Mouse (Mus musculus) liver, postnatal 0 days (tissue): ENCODE data around the gene Ddx39b. TPM values are rescaled to one million over a fixed set of nuclear protein-coding genes. Genes with fewer than 3 reads are reported as not detected.

ENCODE experiments used
- ATAC-seq: fragments of 200-750 bp; cut with Nextera tagmentation; 2 replicates; pipeline ENCODE4 v1.8.0; 2017; ENCODE audit warnings: mild to moderate bottlenecking, moderate library complexity
- DNase-seq: peaks from one replicate; pipeline ENCODE4 v3.0.0-alpha.2; 2016
- H3K27ac ChIP-seq: fragments of 300-500 bp; sonication (generic); 2 replicates; pipeline ENCODE4 v1.5.1; 2014; ENCODE audit warnings: antibody characterized with exemption, moderate library complexity, mild to moderate bottlenecking, low read depth
- H3K27me3 ChIP-seq: fragments of 300-500 bp; sonication (generic); 2 replicates; pipeline ENCODE4 v1.6.1; 2014; ENCODE audit warnings: low read length, control low read depth, mixed read lengths; ENCODE audit not compliant: insufficient read depth
- H3K36me3 ChIP-seq: fragments of 300-500 bp; sonication (generic); replicated peaks from 2 replicates; pipeline ENCODE4 v1.6.1; 2014; ENCODE audit warnings: mild to moderate bottlenecking, control low read depth, low read length, moderate library complexity, mixed read lengths; ENCODE audit not compliant: insufficient read depth
- H3K4me1 ChIP-seq: fragments of 300-500 bp; sonication (generic); 2 replicates; pipeline ENCODE4 v1.6.1; 2014; ENCODE audit warnings: antibody characterized with exemption, mild to moderate bottlenecking, control low read depth; ENCODE audit not compliant: insufficient read depth
- H3K4me2 ChIP-seq: fragments of 300-500 bp; sonication (generic); 2 replicates; pipeline ENCODE4 v1.6.1; 2014; ENCODE audit warnings: low read depth, mild to moderate bottlenecking, low read length, moderate library complexity, mixed read lengths
- H3K4me3 ChIP-seq: fragments of 300-500 bp; sonication (generic); 2 replicates; pipeline ENCODE4 v1.5.1; 2014; ENCODE audit warnings: low read depth, low read length
- H3K9ac ChIP-seq: fragments of 300-500 bp; sonication (generic); replicated peaks from 2 replicates; pipeline ENCODE4 v1.6.1; 2014; ENCODE audit warnings: mild to moderate bottlenecking, moderate library complexity
- H3K9me3 ChIP-seq: fragments of 300-500 bp; sonication (generic); 2 replicates; pipeline ENCODE4 v1.6.1; 2016; ENCODE audit warnings: mild to moderate bottlenecking, control low read depth, low read length, mixed read lengths
- CTCF ChIP-seq: sonication (generic); IDR thresholded peaks from 2 replicates; pipeline ENCODE4 v1.5.1; 2016; ENCODE audit warnings: antibody characterized with exemption, low read depth
- EP300 ChIP-seq: IDR thresholded peaks from 2 replicates; pipeline ENCODE4 v1.6.1; 2016; ENCODE audit warnings: antibody characterized with exemption, low read depth, mild to moderate bottlenecking
- WGBS: fragments of 180-500 bp; shearing (Covaris S2); extraction: QIAGEN DNeasy Blood & Tissue Kit; methylation state at CpG from one replicate; pipeline ENCODE4 v1.1.7; 2014; ENCODE audit not compliant: insufficient replicate concordance; 5-methylcytosine and 5-hydroxymethylcytosine counted together
- microRNA-seq: library from miRNA; unstranded; fragments of <30 nt; microRNA quantifications from one replicate; pipeline ENCODE4, GENCODE M21; 2016
- polyA plus RNA-seq: library from polyadenylated mRNA; unstranded; fragments of >200 nt; fragmentation: Nextera tagmentation; extraction: Ambion mirVana; gene quantifications from 2 replicates; pipeline ENCODE4 v1.2.1, GENCODE M21; 2015

Ddx39b gene
- polyA plus RNA-seq, 1 experiment from 2014 or later: 87.2 TPM

DNA sequence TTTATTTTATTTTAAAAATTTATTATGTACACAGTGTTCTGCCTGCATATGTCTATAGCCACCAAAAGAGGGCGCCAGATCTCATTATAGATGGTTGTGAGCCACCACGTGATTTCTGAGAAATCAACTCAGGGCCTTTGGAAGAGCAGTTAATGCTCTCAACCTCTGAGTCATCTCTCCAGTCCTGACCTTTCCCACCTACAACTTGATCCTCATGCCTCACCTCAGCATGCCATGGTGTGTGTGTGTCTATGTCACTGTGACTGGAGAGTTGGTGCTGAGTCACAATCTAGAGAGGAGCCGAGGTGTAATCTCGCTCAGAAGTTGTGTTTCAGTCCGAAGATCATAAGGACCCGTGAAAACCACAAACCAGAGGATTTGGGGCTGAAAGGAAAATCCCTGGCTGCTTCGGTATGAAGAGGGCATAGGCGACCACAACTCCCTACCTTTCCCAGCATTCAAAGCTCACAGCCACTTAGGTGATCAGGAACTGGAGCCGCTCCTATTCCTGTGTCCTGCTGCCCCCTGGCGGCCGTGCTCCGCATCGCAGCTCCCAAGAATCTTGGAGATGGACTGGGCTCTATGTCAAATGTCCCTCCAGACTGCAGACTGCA, 60.2 kb downstream of the Ddx39b start:
- no peak overlapping the region for H3K27ac ChIP-seq
- H3K4me3 ChIP-seq: no peak overlapping the region
- no peaks in the 10 kb centered on the region for H3K4me1 ChIP-seq
- no peaks in the 10 kb centered on the region for H3K27me3 ChIP-seq
- WGBS: 24% methylated on average over 13 of the region's 13 CpGs
- H3K9me3 ChIP-seq: no peaks in the 10 kb centered on the region
- no peaks in the 10 kb centered on the region for H3K36me3 ChIP-seq
- TF ChIP-seq CTCF (peak; percentile 93), EP300 (no peak)
- no peak overlapping the region for H3K9ac ChIP-seq
- DNase-seq: peak; percentile 85
- ATAC-seq: peak; percentile 54
- H3K4me2 ChIP-seq: peak overlapping the region; percentile 18; the same call in 1 of the 2 replicates

DNA sequence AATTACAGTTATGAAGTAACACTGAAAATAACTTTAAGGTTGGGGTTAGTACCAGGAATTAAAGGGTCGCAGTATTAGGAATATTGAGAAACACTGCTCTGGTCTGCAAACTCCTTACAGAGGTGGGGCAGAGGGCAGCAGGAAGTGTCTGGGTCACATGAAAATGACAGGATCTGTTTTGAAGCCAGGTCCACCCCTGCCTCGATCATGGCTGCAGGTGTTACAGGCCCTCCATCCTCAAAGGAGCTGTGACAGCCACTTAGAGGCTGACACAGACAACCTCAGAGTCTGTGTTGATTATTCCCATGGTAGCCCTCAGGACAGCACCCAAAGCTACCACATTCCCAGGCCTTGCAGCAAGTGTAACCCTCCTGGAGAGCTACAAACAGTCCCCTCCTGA, 61.7 kb downstream of the Ddx39b start:
- no peaks in the 10 kb centered on the region for H3K9me3 ChIP-seq
- WGBS: 56% methylated on average over 2 of the region's 2 CpGs
- no peaks in the 10 kb centered on the region for H3K36me3 ChIP-seq
- H3K9ac ChIP-seq: no peak overlapping the region
- no peak overlapping the region for H3K4me2 ChIP-seq
- no peaks in the 10 kb centered on the region for H3K27me3 ChIP-seq
- no peaks in the 10 kb centered on the region for H3K4me1 ChIP-seq
- H3K27ac ChIP-seq: no peak overlapping the region
- TF ChIP-seq CTCF: no peak
- no peak for TF ChIP-seq EP300
- H3K4me3 ChIP-seq: no peak overlapping the region
- no peak for DNase-seq
- no peak for ATAC-seq

Small RNA genes within 50 kb of the gene (microRNA-seq; reads per million reads assigned to microRNA genes)
- gene Mir6973a (not detected), gene Mir6974 (not detected), gene Mir6975 (3.2 reads per million), gene Mir8094 (not detected)

Other genes with a start within 250 kb of the Ddx39b start
- gene Vars, start 240.8 kb upstream of the Ddx39b start, polyA plus RNA-seq: 38.0 and 43.8 TPM in 2 replicates
- gene Vwa7, start 225.2 kb upstream of the Ddx39b start, polyA plus RNA-seq: 0.09 and 0.12 TPM in 2 replicates
- 3.3 and 4.1 TPM in 2 replicates for gene Sapcd1, start 213.7 kb upstream of the Ddx39b start, polyA plus RNA-seq
- 3.8 and 4.2 TPM in 2 replicates for gene Msh5, start 195.0 kb upstream of the Ddx39b start, polyA plus RNA-seq
- gene Clic1, start 191.8 kb upstream of the Ddx39b start, polyA plus RNA-seq: 98.6 and 102 TPM in 2 replicates
- gene Ddah2, start 182.7 kb upstream of the Ddx39b start, polyA plus RNA-seq: 15.8 and 17.2 TPM in 2 replicates
- 0.32 and 0.49 TPM in 2 replicates for gene Ly6g6c, start 176.4 kb upstream of the Ddx39b start, polyA plus RNA-seq
- 6.5 and 7.1 TPM in 2 replicates for gene Mpig6b, start 175.6 kb upstream of the Ddx39b start, polyA plus RNA-seq
- 0.19 TPM in 1 of 2 replicates, not detected in the other for gene Ly6g6e, start 164.8 kb upstream of the Ddx39b start, polyA plus RNA-seq
- gene Ly6g6d, start 163.7 kb upstream of the Ddx39b start, polyA plus RNA-seq: 0.54 and 0.60 TPM in 2 replicates
- gene Ly6g6f, start 156.1 kb upstream of the Ddx39b start, polyA plus RNA-seq: 4.0 and 5.3 TPM in 2 replicates
- 47.3 and 49.3 TPM in 2 replicates for gene Abhd16a, start 152.5 kb upstream of the Ddx39b start, polyA plus RNA-seq
- not detected in 2 replicates for gene Ly6g5c, start 133.5 kb upstream of the Ddx39b start, polyA plus RNA-seq
- gene Ly6g5b, start 126.3 kb upstream of the Ddx39b start, polyA plus RNA-seq: 0.32 and 0.67 TPM in 2 replicates
- gene Gpank1, start 120.3 kb upstream of the Ddx39b start, polyA plus RNA-seq: 8.1 and 9.6 TPM in 2 replicates
- 120 and 131 TPM in 2 replicates for gene Csnk2b, start 119.7 kb upstream of the Ddx39b start, polyA plus RNA-seq
- gene D17H6S53E, start 115.4 kb upstream of the Ddx39b start, polyA plus RNA-seq: 4.4 and 4.8 TPM in 2 replicates
- gene Apom, start 109.7 kb upstream of the Ddx39b start, polyA plus RNA-seq: 1,209 and 1,216 TPM in 2 replicates
- 16.5 and 19.7 TPM in 2 replicates for gene Bag6, start 106.6 kb upstream of the Ddx39b start, polyA plus RNA-seq
- 28.0 and 32.9 TPM in 2 replicates for gene Prrc2a, start 76.8 kb upstream of the Ddx39b start, polyA plus RNA-seq
- gene Aif1, start 65.7 kb upstream of the Ddx39b start, polyA plus RNA-seq: 34.1 and 39.1 TPM in 2 replicates
- 41.2 and 44.2 TPM in 2 replicates for gene Lst1, start 53.3 kb upstream of the Ddx39b start, polyA plus RNA-seq
- 5.3 and 6.0 TPM in 2 replicates for gene Ltb, start 47.3 kb upstream of the Ddx39b start, polyA plus RNA-seq
- gene Tnf, start 39.7 kb upstream of the Ddx39b start, polyA plus RNA-seq: 0.59 and 0.75 TPM in 2 replicates
- not detected in 2 replicates for gene Lta, start 36.4 kb upstream of the Ddx39b start, polyA plus RNA-seq
- 0.22 TPM in 2 replicates for gene Gm16181, start 20.9 kb upstream of the Ddx39b start, polyA plus RNA-seq
- gene Atp6v1g2, start 8.1 kb upstream of the Ddx39b start, polyA plus RNA-seq: 0.98 and 1.3 TPM in 2 replicates
- 4.1 and 4.4 TPM in 2 replicates for gene Nfkbil1, start 6.0 kb upstream of the Ddx39b start, polyA plus RNA-seq
- gene H2-D1, start 21.0 kb downstream of the Ddx39b start, polyA plus RNA-seq: 256 and 291 TPM in 2 replicates
- gene H2-Q1, start 78.7 kb downstream of the Ddx39b start, polyA plus RNA-seq: 0.07 and 0.17 TPM in 2 replicates
- gene H2-Q2, start 100.5 kb downstream of the Ddx39b start, polyA plus RNA-seq: 4.9 and 5.3 TPM in 2 replicates
- 4.1 and 5.6 TPM in 2 replicates for gene H2-Q4, start 137.9 kb downstream of the Ddx39b start, polyA plus RNA-seq
- gene H2-Q6, start 183.1 kb downstream of the Ddx39b start, polyA plus RNA-seq: 3.7 TPM in 2 replicates
- gene H2-Q7, start 197.4 kb downstream of the Ddx39b start, polyA plus RNA-seq: 7.5 and 7.9 TPM in 2 replicates
- gene H2-Q10, start 228.3 kb downstream of the Ddx39b start, polyA plus RNA-seq: 621 and 683 TPM in 2 replicates